Mouse (Mus musculus): ENCODE data around the gene Gm28230.

Gm28230 gene

DNA sequence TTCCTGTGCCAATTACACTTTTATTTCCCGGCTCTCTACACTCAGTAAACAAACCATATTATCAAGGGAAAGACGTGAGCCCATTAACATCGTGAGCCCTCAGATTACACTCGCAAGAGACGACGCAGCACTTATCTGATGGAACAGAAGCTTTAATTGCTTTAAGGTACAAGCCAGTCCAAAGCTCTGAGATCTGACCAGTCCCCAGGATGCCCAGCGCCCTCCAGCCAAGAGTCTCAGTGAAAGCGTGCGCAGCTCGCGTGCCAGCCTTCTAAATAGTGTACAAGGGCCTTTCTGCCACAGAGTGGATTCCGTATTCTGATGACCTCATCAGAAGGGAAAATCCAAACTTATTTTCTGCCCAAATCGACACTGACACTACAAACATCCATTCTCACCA is 35.4 kb downstream of the Gm28230 start:
- CTCF ChIA-PET, result interaction anchor here in 1 of 4 experiments (0.7 kb wide), 1 partner anchor 377 kb away, joined by 3 read pairs; no protein-coding TSS in a partner anchor
- POLR2A ChIA-PET, result interaction anchor here in 2 of 4 experiments (1.3 to 1.5 kb wide), 2 partner anchors 9 to 13 kb away, joined by 4 read pairs; no protein-coding TSS in a partner anchor

DNA sequence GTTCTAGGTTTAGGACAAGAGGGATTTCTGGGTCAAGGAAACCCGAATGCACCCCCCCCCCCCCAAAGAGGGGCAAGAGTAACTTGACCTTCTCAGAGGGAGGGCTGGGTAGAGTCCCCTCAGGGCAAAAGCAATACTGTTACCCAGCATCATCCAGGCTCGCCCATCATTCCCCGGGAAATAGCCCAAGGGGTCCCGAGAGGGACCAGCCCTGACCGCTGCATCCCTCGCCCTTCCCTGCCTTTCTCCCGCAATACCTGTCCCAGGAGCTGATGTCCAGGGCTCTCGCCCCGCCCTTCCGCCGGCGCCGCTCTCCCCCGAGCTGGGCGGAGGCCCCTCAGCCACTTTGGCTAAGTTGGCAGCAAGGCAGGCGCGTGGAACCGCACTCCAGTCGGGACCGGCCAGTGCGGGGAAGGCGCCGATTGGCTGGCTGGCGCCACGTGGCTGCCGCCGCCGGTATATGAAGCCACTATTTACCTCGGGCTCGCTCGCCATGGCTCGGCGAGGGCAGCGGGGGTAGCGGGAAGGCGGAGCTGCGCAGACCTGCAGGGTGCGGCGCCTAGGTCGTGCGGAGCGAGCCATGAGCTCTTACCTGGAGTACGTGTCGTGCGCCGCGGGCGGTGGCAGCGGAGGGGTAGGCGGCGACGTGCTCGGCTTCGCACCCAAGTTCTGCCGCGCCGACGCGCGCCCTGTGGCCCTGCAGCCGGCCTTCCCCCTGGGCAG is 36.2 kb downstream of the Gm28230 start, which contains the start of gene Hoxd1:
TSS of gene Hoxd1 (plus strand) at position 459 of the 723 bp plus-strand sequence.
- CTCF ChIA-PET, result interaction anchor here in 2 of 4 experiments (0.5 to 0.6 kb wide), 2 partner anchors 388 to 723 kb away, joined by 3 read pairs; no protein-coding TSS in a partner anchor
- POLR2A ChIA-PET, result interaction anchor here in 2 of 4 experiments (0.6 to 1.5 kb wide), 3 partner anchors 9 to 56 kb away, joined by 3 to 4 read pairs (median 3); no protein-coding TSS in a partner anchor

DNA sequence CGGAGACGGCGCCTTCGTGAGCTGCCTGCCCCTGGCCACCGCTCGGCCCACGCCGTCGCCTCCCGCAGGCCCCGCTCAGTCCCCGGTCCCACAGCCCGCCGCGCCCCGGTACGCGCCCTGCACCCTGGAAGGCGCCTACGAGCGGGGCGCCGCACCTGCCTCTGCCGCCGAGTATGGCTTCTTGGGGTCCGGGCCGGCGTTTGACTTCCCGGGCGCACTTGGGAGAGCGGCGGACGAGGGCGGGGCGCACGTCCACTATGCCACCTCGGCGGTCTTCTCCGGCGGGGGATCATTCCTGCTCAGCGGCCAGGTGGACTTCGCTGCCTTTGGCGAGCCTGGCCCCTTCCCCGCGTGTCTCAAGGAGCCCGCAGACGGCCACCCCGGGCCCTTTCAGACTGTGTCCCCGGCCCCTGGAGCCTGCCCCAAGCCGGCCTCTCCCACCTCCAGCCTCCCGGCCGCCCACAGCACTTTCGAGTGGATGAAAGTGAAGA is 36.8 kb downstream of the Gm28230 start:
- ChIA-PET CTCF (interaction anchor here in 3 of 4 experiments (0.5 to 0.9 kb wide), 3 partner anchors 68 to 723 kb away, joined by 3 read pairs; no protein-coding TSS in a partner anchor), POLR2A (interaction anchor here in 2 of 4 experiments (0.6 to 1.2 kb wide), 3 partner anchors 14 to 57 kb away, joined by 3 read pairs; no protein-coding TSS in a partner anchor)

DNA sequence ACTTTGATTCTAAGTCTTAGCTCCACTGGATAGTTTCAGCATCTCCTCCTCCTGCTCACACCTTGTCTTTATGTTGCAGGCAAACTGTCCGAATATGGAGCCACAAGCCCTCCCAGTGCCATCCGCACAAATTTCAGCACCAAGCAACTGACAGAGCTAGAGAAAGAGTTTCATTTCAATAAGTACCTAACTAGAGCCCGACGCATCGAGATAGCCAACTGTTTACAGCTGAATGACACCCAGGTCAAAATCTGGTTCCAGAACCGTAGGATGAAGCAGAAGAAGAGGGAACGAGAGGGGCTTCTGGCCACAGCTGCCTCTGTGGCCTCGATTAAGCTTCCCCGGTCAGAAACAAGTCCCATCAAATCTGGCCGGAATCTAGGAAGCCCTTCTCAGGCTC is 37.4 kb downstream of the Gm28230 start:
- POLR2A ChIA-PET, result interaction anchor here in 2 of 4 experiments (0.5 to 1.2 kb wide), 2 partner anchors 14 to 1476 kb away, joined by 3 read pairs; no protein-coding TSS in a partner anchor
- CTCF ChIA-PET, result interaction anchor here in 2 of 4 experiments (0.6 to 0.9 kb wide), 3 partner anchors 21 to 121 kb away, joined by 3 to 4 read pairs (median 3); no protein-coding TSS in a partner anchor

DNA sequence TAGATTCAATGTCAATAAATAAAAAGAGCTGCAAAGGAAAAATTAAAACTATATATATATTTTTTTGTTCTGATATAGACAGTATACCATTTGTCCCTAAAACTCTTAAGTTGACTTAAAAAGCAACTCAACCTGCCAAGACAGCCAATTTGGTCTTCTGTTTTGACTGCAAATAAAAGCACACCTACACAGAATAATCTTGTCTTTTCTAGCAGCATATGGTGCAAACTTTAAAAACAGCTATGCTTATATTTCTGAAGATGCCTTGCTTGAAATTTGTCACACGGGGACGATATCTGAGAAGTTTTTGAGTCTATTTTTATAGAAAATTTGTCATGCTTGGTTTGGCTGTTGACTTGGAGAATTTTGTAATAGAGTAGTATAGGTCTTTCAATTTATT is 47.8 kb downstream of the Gm28230 start:
- ChIA-PET CTCF (no interaction called here), POLR2A (no interaction called here)

DNA sequence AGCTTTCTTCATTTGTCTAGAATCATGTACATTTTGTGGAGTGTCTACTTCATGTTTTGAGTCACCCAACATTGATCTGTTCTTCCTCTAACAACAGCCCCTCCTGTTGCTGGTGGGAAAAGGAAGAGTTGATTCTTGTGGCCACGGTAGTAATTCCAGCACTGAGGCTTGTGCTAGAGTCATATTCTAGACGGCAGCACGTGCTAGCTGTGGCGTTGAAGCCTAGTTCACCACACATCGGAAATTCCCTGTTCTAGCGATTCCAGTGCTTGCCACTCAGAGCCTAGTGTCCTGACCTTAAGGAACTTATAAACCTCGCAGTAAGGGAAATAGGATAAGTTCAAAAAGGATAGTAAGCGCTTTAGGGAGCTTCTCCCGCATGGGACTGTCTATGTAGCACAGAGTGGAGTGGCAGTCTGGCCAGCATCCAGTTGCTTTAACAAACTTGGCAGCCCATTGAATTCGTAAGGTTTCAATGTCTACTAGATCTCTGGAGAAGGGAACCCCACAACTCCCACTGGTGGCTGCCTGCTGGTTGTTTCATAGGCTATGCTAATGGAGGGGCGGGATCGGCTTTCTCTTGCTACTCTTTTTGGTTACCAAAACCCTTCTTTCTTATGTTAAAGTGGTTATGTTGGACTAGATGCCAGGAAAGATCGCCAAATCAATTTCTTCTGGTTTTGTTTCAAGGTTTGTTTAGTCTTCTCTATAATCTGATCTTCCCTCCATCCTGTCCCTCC is 51.2 kb downstream of the Gm28230 start:
- POLR2A ChIA-PET, result interaction anchor here in 1 of 4 experiments (1.0 kb wide), 1 partner anchor 14 kb away, joined by 3 read pairs; no protein-coding TSS in a partner anchor
- CTCF ChIA-PET, result no interaction called here

DNA sequence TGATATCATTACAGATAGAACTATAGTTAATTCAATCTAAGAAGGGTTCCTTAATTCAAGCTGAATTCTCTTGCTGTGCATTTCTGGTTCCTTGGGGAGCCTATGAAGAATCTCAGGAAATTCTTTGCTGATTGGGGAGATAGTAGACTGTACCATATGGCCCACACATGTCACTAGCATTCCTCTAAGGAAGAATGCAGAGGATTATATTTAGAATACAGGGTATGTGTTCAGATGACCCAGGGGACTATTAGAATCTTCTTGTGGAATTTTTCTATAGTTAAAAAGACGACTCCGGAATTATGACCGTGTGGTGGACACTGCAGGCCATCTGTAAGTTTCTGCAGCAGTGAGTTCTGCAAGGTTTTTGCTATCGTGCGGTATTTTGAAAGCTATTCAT is 54.9 kb downstream of the Gm28230 start:
- CTCF ChIA-PET, result no interaction called here

DNA sequence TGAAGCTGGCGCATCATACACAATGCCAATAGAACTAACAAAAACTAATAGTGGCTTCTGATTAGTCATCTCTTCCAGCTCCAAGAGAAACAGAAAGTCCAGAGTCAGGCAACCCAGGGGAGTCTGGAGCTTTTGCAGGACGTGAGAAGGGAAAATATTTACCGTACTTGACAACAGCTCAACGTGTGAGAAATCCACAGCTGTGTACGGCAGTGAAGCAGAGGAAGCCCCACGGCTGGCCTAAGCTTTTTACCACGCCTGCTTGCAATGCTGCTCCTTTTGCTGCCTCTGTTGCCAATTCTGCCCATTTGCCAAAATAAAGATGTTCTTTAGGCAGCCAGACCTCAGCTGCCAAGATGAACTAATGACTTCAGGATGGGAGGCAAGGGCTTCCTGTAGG is 69.0 kb downstream of the Gm28230 start:
- ChIA-PET CTCF (interaction anchor here in 1 of 4 experiments (0.5 kb wide), 1 partner anchor 355 kb away, joined by 3 read pairs; no protein-coding TSS in a partner anchor), POLR2A (interaction anchor here in 1 of 4 experiments (0.7 kb wide), 1 partner anchor 150 kb away, joined by 3 read pairs; no protein-coding TSS in a partner anchor)

More for the DNA sequence above, 54.9 kb downstream of the Gm28230 start:
- POLR2A ChIA-PET, result no interaction called here
